Mouse (Mus musculus) urinary bladder, adult 2 months (tissue): ENCODE results near the gene Ninl. TPM values are rescaled to one million over a fixed set of nuclear protein-coding genes. Genes with fewer than 3 reads are reported as not detected.

Experiments used
- DNase-seq: peaks from one replicate; pipeline ENCODE4 v3.0.0; 2022; ENCODE audit warnings: low spot score
- polyA plus RNA-seq: library from polyadenylated mRNA; depleted of rRNA; stranded (reverse); fragments of >200 nt; gene quantifications from 2 replicates; pipeline ENCODE4 v1.2.3, GENCODE M21; 2012

Gene Ninl
- polyA plus RNA-seq, 1 experiment, result 6.5 TPM

GRCm38 (mm10) chr2:150997618-150998017, 41.6 kb downstream of the Ninl start:
- DNase-seq, result no peak

DNA sequence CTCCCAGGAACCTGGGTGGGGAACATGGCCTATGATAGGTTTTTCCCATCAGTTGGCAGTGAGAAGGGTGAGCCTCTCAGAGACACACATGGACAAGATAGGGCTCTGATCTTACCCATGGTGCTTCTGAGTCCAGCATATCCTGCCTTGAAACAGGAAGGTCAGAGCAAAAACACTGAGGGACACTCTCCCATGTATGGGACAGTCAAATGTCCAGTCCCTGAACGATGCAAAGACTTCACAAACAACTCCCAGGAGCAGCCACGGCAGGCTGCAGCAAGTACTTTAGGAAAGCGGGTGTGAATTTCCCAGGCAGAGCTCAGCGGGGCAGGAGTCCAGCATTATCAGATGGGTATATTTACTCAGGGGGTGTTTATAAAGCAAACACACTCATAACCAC, 43.9 kb downstream of the Ninl start:
- DNase-seq, result no peak

DNA sequence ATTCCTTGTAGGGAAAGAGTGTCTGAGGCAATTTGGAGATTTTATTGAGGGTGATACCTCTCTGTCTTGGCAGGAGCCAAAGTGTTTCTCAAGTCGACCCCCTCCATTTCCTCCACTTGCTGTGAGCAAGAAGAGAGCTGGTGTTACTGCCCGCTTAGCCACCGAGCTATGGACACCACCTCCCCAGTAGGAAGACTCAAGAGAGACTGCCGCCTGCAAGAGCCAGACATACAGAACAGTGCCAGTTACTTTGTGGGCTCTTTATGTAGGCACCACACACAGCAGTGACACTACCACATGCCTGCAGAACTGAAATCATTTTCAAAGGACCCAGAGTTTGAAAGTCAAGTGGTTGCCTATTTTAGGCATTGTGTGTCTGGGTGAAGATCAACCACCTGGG, 48.1 kb downstream of the Ninl start:
- DNase-seq, result no peak

GRCm38 (mm10) chr2:150990506-150990905, 48.7 kb downstream of the Ninl start:
- no peak for DNase-seq

DNA sequence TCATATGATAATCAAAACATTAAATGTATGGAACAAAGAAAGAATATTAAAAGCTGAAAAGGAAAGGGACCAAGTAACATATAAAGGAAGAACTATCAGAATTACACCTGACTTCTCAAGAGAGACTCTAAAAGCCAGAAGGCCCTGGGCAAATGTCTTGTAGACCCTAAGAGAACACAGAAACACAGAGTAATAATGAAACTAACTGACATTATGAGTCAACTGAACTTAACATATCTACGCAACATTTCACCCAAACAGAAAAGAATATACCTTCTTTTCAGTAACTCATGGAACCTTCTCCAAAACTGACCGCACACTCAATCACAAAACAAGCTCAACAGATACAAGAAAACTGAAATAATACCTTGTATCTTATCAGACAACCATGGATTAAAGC, 53.8 kb downstream of the Ninl start:
- no peak for DNase-seq

DNA sequence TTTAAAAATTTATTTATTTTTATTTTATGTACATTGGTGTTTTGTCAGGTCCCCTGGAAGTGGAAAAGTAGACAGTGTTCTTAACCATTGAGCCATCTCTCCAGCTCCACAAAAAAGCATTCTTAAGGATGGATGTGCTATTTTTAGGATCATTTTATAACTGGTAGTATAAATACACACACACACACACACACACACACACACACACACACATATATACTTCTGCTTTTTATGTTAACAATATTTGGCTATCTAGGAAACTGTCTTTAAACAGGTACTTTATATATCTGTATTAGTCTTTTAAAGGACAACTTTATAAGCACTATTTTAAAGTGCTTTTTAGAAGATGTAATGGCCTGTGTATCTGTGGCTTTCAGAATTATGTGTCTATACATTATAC, 57.1 kb downstream of the Ninl start:
- no peak for DNase-seq

- no peak for DNase-seq
Measured at GRCm38 (mm10) chr2:150981524-150981923, 57.7 kb downstream of the Ninl start.

GRCm38 (mm10) chr2:150979861-150980620, 59.1 kb downstream of the Ninl start:
- DNase-seq, result no peak

GRCm38 (mm10) chr2:150978791-150979190, 60.4 kb downstream of the Ninl start:
- no peak for DNase-seq

DNA sequence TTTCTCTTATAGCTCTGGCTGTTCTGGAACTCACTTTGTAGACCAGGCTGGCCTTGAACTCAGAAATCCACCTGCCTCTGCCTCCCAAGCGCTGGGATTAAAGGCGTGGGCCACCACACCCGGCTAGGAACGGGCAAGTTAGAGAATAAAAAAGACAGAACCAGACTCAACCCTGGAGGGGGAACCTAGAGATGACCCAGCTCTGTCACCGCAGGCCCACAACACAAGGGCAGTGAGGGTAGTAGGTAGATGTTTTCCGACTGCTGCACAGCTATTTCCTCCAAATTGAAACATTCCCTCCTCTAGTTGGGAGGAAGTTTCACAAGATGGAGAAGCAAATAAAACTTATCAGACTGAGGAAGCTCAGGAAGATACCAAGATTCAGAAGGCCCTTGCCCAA, 61.5 kb downstream of the Ninl start:
- DNase-seq, result no peak

- DNase-seq, result peak; percentile 3
Measured at GRCm38 (mm10) chr2:150976871-150977270, 62.3 kb downstream of the Ninl start.

DNA sequence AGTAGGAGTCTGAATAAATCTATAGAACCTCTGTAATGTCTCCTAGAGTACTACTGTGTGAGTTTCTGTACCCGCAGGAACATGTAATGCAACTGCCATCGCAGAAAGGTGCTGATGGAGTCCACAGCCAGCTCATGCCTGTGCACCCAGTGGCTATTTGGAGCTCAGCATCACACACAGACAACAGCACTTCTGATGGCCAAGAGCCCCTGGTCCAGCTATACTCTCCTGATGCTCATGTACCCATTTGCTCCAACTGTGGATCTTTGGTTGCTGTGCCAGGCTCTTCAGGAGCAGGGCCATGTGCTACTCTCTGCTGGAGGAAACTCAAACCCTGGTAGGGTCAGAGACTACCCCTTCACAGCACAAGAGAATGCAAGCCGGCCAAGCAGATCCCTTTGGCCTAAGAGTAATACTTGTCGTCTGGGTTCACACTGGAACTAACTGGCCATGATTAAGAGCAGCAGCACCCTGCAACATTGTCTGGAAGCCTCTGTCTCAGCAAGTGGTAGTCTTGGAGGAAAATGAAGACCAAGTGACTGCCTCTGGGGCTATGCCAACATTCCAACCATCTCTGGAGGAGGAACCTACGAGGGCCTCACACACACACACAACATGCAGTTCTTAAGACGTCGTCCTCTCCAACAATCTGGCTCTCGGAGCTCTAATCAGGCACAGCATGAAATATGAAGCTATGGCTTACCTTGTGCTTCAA, 65.6 kb downstream of the Ninl start:
- DNase-seq, result no peak

- no peak for DNase-seq
Measured at GRCm38 (mm10) chr2:150972681-150973080, 66.5 kb downstream of the Ninl start.

- DNase-seq, result no peak
Measured at GRCm38 (mm10) chr2:150971856-150972255, 67.3 kb downstream of the Ninl start.

- peak; percentile 5 for DNase-seq
Measured at GRCm38 (mm10) chr2:150969231-150969630, 70.0 kb downstream of the Ninl start.

DNA sequence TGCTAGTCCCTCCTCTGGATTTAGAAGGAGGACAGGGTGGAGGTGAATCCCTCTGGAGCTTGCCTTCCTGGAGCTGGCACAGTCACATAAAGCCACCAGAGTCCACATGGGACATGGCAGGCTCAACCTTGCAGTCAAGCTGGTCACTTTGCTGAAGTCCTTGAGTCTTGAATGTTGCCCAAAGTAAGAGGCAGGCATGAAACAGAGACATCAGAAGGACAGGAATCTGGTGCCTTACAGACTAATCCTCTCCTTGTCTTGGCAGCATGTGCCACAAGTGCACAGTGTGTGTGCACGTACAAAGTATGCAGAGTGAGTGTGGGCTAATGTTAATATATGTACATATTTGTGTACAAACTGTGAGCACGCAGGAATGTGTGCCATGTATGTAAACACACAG, 71.7 kb downstream of the Ninl start:
- DNase-seq, result peak; percentile 3

GRCm38 (mm10) chr2:150965951-150966350, 73.2 kb downstream of the Ninl start:
- DNase-seq, result no peak

DNA sequence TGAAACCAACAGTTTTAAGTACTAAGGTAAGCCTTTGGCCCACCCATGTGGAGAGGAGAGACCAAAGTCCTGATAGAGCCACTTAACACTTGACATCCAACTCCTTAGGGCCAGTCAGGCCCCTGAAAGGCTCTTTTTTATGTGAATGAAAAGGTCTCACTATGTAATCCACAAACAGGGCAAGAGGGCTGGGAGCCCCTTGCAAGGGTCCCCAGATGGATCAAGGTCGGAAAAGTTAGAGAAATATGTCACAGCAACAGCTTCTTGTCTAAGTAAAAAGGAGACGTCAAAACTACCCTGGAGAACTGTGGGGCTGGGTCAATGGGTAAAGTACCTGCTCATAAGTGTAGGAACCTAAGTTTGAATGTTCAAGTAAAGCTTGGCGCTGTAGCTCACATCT, 74.5 kb downstream of the Ninl start:
- no peak for DNase-seq

- DNase-seq, result no peak
Measured at GRCm38 (mm10) chr2:150963246-150963645, 75.9 kb downstream of the Ninl start.

DNA sequence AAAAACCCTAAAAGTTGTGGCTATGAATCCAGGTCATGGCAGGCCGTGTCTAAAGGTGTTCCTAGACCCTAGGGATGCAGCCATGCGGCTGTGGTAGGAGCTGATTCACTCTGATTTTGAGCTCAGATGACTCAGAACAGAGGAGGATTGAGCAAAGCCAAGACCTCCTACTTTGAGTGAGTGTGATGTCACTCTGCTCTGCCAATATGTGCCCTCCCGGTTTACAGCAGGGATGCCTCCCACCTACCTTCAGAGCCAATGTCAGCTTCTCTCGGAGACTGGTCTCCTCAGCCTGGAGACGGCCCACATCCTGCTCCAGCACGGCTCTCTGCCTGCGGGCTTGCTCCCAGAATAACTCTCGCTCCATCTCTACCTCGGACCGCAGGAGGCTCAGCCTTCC, 79.7 kb downstream of the Ninl start:
- no peak for DNase-seq

GRCm38 (mm10) chr2:150955859-150956258, 83.3 kb downstream of the Ninl start:
- DNase-seq, result no peak

DNA sequence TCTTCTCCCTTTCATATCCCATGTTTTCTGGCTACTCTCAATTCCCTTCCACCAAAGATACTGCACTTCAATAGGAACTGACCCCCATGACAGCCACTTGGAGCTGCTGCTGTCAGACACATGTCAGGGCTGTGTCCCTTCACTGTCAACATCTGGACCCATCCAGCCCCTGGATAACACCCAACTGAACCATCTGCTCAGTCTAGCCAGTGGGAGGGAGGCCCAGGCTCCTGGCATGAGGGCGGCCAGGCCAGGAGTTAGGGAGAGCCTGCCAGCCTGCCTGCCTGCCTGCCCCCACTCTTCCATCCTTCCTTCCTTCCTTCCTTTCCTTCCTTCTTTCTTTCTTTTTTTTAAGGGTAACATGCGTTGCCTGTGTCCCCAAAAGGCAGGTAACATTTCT, 88.0 kb downstream of the Ninl start:
- no peak for DNase-seq

- DNase-seq, result no peak
Measured at GRCm38 (mm10) chr2:150950056-150950455, 89.1 kb downstream of the Ninl start.
